Mouse (Mus musculus) monocyte, adult 2 months (primary cell): ENCODE measurements around the gene Ccdc171.
"Not testable (repeated sequence)": the region's sequence is repeated elsewhere in the genome, so short reads cannot be mapped to it uniquely, and the experiment has no call there.

ENCODE experiments used
- DNase-seq, 2 experiments: peaks; one replicate each; pipeline ENCODE4 v3.0.0; 2022; ENCODE audit warnings: low spot score in 2 of 2, low read depth in 1 of 2

The Ccdc171 gene

DNA sequence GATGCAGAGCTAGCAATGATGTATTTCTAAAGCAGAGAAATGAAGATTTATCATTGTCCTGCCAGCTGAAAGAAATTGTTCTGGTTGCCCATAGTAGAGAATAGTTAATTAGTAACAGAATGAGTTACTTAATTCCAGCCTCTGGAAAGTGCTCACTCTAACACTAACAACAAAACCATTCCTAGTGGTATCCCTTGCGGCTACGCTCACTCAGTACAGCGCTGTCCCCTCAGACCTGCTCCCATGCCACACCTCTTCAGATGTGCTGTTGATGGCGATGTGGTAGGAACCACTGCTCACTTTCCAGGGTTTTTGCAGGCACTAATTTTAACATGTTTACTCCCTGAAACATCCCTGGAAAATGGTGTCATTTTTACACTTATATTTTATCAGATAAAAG lies 126.1 kb downstream of the Ccdc171 start:
- DNase-seq, result no peak

DNA sequence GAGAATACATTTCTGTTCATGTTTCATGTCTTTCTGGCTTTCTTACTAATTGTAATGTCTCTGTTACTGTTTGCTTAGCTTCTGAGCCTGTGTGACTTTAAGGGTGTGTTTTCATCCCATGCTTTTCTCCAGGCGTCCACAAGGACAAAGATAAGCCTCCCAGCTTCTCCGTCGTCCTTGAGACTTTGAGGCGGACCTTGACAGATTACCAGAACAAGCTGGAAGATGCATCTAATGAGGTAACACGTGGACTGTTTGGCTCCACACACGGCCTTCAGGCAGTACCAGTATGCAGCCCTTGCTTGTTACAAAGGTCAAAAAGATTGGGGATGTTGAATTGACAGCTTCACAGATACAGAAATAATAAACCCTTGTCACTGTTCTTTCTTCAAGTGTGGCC lies 130.1 kb downstream of the Ccdc171 start:
- DNase-seq, result no peak

- DNase-seq, result no peak
Observed at GRCm38 (mm10) chr4:83656571-83656970, 131.2 kb downstream of the Ccdc171 start.

- DNase-seq, result no peak
Observed at GRCm38 (mm10) chr4:83657021-83657420, 131.7 kb downstream of the Ccdc171 start.

GRCm38 (mm10) chr4:83658415-83658814 lies 133.1 kb downstream of the Ccdc171 start:
- DNase-seq, result no peak

DNA sequence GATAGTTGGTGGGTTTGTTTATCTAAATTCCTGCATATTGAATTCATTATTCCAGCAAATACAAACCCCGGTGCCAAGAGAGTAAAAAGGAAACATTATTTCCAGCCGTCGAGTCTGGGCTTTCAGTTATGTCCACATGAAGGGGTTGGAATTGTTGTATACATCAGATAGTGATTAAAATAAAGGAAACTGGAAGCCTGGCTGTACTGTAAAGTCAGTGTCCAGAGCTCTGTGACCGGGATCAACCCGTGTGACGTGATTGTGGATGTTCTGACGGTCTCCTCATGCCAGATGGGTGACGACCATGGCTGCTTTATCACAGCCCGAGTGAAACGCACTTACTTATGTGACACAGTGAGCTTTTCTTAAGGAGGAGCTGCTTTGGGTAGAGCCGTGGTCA lies 134.1 kb downstream of the Ccdc171 start:
- DNase-seq, result no peak

- DNase-seq, result no peak
Observed at GRCm38 (mm10) chr4:83661519-83662271, 136.3 kb downstream of the Ccdc171 start.

DNA sequence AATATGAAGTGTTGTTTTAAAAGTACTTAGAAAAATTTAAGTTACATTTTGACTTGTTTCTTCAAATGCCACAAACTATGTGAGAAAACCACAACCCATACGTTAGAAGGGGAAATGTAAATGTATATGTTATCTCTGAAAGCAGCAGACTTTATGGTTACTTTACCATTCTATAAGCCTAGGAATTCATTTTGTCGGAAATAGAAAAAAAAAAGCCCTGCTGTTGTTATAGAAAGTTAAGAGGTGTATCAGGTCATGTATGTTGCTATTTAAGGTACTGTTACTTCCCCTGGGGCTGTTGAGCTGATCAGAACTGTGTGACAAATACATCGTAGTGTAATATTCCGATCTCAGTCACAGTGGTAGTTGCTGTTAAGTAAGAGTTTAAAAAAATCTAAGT lies 137.0 kb downstream of the Ccdc171 start:
- DNase-seq, result no peak

DNA sequence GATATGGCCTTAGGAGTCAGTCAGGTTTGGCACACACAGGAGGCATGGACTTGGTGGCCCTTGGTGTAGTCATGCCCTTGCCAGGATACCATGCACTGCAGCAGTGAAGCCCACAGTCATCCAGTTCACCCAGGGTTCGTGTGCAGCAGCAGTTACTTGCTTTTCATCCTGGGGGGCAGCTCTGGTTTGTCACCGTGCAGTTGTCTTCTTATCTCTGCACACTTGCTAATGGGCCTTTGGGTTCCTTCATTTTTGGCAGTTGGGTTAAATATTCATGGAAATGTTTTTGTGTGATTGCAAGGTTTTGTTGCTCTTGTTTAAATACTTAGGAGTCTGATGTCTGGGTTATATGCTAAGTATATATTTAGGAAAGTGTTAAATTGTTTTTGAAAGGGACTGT lies 144.2 kb downstream of the Ccdc171 start:
- no peak for DNase-seq

DNA sequence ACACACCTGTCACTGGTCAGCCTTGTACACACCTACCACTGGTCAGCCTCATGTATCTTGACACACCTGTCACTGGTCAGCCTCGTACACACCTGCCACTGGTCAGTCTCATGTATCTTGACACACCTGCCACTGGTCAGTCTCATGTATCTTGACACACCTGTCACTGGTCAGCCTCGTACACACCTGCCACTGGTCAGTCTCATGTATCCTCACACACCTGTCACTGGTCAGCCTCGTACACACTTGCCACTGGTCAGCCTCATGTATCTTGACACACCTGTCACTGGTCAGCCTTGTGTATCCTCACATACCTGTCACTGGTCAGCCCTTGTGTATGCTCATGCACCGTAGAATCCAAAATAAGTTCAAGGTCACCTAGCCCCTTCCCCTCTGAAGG lies 150.0 kb downstream of the Ccdc171 start:
- DNase-seq, result not testable (repeated sequence)

DNA sequence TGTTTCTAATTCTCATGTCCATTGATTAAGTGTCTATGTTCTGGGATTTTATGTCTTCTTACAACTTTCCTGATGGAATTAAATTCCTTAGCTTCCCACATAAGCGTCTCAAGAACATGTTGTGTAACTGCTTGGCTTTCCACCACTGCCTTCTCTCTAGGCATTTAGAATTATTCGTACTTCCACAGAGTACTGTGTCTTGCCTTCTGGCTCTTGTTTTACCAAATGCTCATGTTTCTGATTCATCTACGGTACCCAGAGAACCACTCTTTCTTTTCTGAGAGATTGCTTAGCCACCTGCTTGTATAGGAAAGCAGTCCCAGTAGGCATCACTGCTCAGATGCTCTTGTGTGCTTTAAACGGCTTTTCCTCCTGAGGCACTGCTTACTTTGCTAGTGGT lies 151.1 kb downstream of the Ccdc171 start:
- no peak for DNase-seq

- no peak for DNase-seq
Observed at GRCm38 (mm10) chr4:83681081-83681480, 155.7 kb downstream of the Ccdc171 start.

DNA sequence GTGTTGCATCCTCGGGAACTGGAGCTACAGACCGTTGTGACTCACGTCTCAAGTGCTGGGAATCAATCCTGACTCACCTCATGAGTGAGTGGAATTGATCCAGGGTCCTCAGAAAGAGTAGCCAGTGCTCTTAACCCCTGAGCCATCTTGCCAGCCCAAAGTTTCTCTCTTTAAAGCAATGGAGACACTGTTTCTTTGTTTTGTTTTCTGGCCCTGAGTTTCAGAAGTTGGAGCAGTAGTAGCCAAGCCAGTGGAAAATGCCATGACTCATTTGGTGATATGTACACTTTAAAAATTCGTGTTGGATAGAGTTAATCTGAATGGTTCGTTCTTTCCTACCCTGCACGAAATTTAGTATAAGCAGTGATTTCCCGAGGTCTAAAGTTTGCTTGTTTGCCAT lies 157.5 kb downstream of the Ccdc171 start:
- DNase-seq, result no peak

DNA sequence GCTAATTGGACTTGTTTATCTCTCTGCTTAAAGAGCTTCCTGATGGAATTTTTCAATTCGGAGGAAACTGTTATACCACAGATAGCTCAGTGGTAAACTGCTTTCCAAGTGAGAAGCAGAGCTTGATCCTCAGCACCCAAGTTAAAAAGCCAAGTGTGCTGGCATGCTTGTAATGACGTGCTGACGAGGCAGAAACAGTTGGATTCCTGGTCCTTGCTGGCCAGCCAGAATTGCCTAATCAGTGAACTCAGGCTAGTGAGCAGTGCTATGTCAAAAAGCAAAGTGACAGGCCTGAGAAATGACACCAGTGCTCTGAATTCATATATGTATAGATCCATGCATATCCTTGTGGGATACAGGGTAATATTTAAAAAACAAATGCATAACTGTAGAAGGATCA lies 174.8 kb downstream of the Ccdc171 start:
- DNase-seq, result no peak

- DNase-seq, result no peak
Observed at GRCm38 (mm10) chr4:83716996-83717395, 191.7 kb downstream of the Ccdc171 start.

- no peak for DNase-seq
Observed at GRCm38 (mm10) chr4:83719816-83720215, 194.5 kb downstream of the Ccdc171 start.

DNA sequence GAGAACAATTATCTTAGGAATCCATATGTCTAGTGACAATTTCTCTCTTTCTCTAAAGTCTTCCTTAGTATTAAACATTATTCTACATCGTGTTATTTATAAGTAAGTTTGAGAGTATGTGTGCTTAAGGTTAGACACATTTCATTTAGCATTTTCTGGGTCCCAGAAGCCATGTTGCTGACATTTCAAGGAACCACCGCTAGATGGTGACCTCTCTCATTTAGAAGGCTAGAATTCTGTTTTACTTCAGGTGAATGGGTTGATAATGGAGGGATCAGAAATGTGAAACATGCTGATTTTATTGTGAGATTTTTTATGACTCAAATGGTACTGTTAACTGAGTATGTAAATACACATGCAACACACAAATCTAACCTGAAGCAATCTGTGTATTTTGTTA lies 199.8 kb downstream of the Ccdc171 start:
- DNase-seq, result no peak

GRCm38 (mm10) chr4:83739137-83739890 lies 214.0 kb downstream of the Ccdc171 start:
- no peak for DNase-seq

DNA sequence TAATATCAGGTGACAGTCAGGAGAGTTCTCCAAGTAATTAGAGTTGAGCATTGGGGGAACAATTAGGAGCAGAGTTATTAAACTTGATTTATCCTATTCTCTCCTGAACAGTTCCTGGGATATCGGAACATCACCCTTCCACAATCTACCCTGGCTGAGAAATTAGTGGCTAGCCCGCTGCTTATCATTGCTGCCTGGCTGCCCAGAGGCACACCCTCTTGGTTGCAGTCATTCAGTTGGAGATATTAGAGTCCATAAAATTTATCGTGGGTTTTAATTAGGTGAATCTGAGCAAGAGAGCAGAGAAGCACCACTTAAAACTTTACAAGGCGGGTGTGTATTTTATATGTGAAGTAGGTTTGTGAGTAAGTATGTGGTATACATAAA lies 214.5 kb downstream of the Ccdc171 start:
- DNase-seq, result no peak

DNA sequence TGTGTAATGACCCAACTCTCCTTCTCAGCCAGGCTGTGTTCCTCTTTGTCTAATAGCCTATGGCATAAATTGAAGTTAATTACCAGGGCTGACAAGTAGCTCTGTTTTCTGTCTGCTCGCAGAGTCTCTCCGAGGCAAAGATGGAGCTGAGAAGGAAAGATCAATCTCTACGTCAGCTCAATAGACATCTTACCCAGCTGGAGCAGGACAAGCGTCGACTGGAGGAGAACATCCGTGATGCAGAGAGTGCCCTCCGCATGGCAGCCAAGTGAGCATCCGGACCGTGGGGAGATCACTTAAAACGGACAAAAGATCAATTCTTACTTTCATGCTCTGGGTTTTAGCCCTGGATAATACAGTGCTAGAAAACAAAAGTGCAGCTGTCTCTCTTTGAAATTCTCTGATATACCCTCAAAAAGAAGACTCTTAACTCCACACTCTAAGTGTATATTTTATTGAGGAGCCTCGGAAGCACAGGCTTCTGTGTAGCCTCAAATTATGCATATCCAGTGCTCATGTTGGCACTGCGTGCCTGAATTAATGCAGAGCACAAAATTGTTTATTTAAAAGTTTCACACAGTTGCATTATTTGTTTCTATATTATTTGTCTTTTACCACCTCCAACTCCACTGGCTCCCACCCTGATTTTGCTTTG lies 217.6 kb downstream of the Ccdc171 start:
- DNase-seq, result no peak

DNA sequence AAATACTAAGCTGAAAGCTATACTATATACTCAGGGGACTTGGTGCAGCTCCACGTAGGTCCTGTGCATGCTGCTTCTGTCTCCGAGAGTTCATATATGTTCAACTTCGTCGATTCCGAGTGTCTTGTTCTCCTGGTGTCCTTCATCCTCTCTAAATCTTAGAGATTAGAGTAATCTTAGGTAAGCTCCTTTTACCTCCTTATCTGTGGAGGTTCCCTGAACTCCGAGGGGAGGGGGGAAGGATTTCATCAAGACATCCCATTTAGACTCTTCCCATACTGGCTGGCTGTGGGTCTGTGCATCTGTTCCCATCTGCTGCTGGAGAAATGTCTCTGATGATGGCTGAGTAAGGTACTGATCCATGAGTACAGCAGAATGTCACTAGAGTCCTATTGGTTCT lies 249.8 kb downstream of the Ccdc171 start:
- DNase-seq, result no peak

DNA sequence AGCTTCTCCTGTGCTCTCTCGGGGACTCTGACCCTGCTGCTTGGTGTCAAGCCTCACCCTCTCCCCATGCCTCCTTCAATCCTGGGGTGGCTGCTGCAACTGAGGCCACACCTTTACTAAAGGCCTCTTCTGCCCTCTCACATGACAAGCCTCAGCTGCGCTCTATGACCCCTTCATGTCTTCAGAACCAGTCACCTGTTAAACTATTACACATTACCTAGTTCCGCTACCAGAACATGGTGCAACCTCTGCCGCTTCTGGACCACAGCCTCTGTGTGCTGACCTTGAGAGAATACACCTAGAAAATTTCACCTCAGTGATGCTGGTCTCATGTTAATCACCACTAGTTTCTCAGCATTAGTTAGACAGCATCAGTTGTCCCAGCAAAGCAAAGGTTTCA lies 254.7 kb downstream of the Ccdc171 start:
- no peak for DNase-seq
